Comparison of ENCODE assay signal across 8 mouse cellular contexts in the genomic region with DNA sequence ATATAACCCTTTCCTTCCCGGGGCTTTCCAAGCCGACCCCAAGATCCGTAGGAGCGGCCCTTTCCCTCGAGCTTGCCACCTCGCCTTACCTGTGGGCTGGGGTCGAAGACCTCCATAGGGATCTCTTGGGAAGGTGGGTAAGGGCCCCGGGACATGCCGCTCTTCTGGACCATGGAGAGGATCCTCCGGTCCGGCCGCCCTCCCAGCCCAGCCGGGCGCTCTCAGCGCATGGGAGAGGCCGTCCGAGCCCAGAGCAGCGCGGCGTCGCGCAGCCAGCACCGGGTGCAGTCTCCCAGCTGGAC. TPM values are rescaled to one million over a fixed set of nuclear protein-coding genes. Genes with fewer than 3 reads are reported as not detected.
DNase-seq lines count a peak whose midpoint lies in the region; ATAC-seq and TF ChIP-seq lines count a peak whose summit lies in the region.

No protein-coding gene starts in this region.

- no peak for DNase-seq in kidney, postnatal 25 days
- no peak for DNase-seq in midbrain, embryonic 11.5 days (ENCODE audit: low spot score, missing footprints)
- DNase-seq in layer of hippocampus, postnatal 25 days (ENCODE audit: extremely low spot score in 1 of 2, low spot score in 1 of 2) = no peak
- no peak for DNase-seq in layer of hippocampus, adult 18-20 months (ENCODE audit: low spot score in 2 of 2)
- no peak for DNase-seq in frontal cortex, adult 2 months (ENCODE audit: extremely low spot score in 1 of 2, low spot score in 1 of 2)

- H3K27ac ChIP-seq in kidney, embryonic 14.5 days (ENCODE audit: low read depth, low read length) = peak overlapping the region; percentile 95
- peak overlapping the region; percentile 51; the same call in 1 of the 2 replicates for H3K27ac ChIP-seq in bone marrow macrophage, adult 2 months (ENCODE audit: insufficient read depth, low read depth, low read length)
- peak overlapping the region; percentile 91 for H3K27ac ChIP-seq in hindbrain, embryonic 12.5 days
- peak overlapping the region; percentile 91 for H3K27ac ChIP-seq in midbrain, embryonic 11.5 days (ENCODE audit: low read depth, low read length)

- no peak for TF ChIP-seq CTCF in bone marrow macrophage, adult 2 months (IDR thresholded peaks at IDR 0.05; ENCODE audit: low read depth, low read length)

- no peak for TF ChIP-seq POLR2A in bone marrow macrophage, adult 2 months (IDR thresholded peaks at IDR 0.05; ENCODE audit: borderline replicate concordance, low read depth, low read length)

- peak; percentile 40; the same call in 1 of the 2 replicates for ATAC-seq in kidney, embryonic 14.5 days (ENCODE audit: low FRiP score, low TSS enrichment)
- ATAC-seq in hindbrain, embryonic 12.5 days (ENCODE audit: low FRiP score) = peak; percentile 46
- ATAC-seq in midbrain, embryonic 11.5 days (ENCODE audit: low FRiP score) = no peak

- H3K4me1 ChIP-seq in kidney, embryonic 14.5 days (ENCODE audit: control insufficient read depth, insufficient read depth, low read length) = peaks cover 41% of the 10 kb centered on the region
- peaks cover 34% of the 10 kb centered on the region for H3K4me1 ChIP-seq in bone marrow macrophage, adult 2 months (ENCODE audit: control insufficient read depth, insufficient read depth, low read length)
- peaks cover 53% of the 10 kb centered on the region for H3K4me1 ChIP-seq in hindbrain, embryonic 12.5 days
- H3K4me1 ChIP-seq in midbrain, embryonic 11.5 days (ENCODE audit: control insufficient read depth, insufficient read depth, low read length) = peaks cover 47% of the 10 kb centered on the region

- H3K9ac ChIP-seq in kidney, embryonic 14.5 days (ENCODE audit: low read depth, low read length) = peak overlapping the region; percentile 81
- peak overlapping the region; percentile 76 for H3K9ac ChIP-seq in hindbrain, embryonic 12.5 days
- peak overlapping the region; percentile 87 for H3K9ac ChIP-seq in midbrain, embryonic 11.5 days (ENCODE audit: low read length)

- no peaks in the 10 kb centered on the region for H3K9me3 ChIP-seq in kidney, embryonic 14.5 days (ENCODE audit: control insufficient read depth, low read length)
- no peaks in the 10 kb centered on the region for H3K9me3 ChIP-seq in hindbrain, embryonic 12.5 days (replicated peaks)
- no peaks in the 10 kb centered on the region for H3K9me3 ChIP-seq in midbrain, embryonic 11.5 days (ENCODE audit: control insufficient read depth, low read length)

- peak overlapping the region; percentile 71 for H3K4me2 ChIP-seq in kidney, embryonic 14.5 days (replicated peaks; ENCODE audit: low read depth, low read length)
- peak overlapping the region; percentile 78 for H3K4me2 ChIP-seq in hindbrain, embryonic 12.5 days (replicated peaks)
- peak overlapping the region; percentile 92 for H3K4me2 ChIP-seq in midbrain, embryonic 11.5 days

- WGBS in kidney, embryonic 14.5 days = under 1% methylated on average over 22 of the region's 23 CpGs
- under 1% methylated on average over 20 of the region's 23 CpGs for WGBS in hindbrain, embryonic 12.5 days
- under 1% methylated on average over 23 of the region's 23 CpGs for WGBS in midbrain, embryonic 11.5 days

- peaks cover 5% of the 10 kb centered on the region for H3K36me3 ChIP-seq in kidney, embryonic 14.5 days (ENCODE audit: control insufficient read depth, insufficient read depth, low read length)
- H3K36me3 ChIP-seq in hindbrain, embryonic 12.5 days = peaks cover 11% of the 10 kb centered on the region
- no peaks in the 10 kb centered on the region for H3K36me3 ChIP-seq in midbrain, embryonic 11.5 days (ENCODE audit: control insufficient read depth, insufficient read depth, low read length)

- H3K27me3 ChIP-seq in kidney, embryonic 14.5 days (ENCODE audit: control insufficient read depth, insufficient read depth, low read length) = no peaks in the 10 kb centered on the region
- H3K27me3 ChIP-seq in hindbrain, embryonic 12.5 days = no peaks in the 10 kb centered on the region
- no peaks in the 10 kb centered on the region for H3K27me3 ChIP-seq in midbrain, embryonic 11.5 days (ENCODE audit: control insufficient read depth, insufficient read depth, low read length)

- peak overlapping the region; percentile 69 for H3K4me3 ChIP-seq in kidney, embryonic 14.5 days (ENCODE audit: low read length)
- H3K4me3 ChIP-seq in bone marrow macrophage, adult 2 months (ENCODE audit: insufficient read depth, low read length) = peak overlapping the region; percentile 84
- H3K4me3 ChIP-seq in hindbrain, embryonic 12.5 days = peak overlapping the region; percentile 56
- H3K4me3 ChIP-seq in midbrain, embryonic 11.5 days (ENCODE audit: low read depth, low read length) = peak overlapping the region; percentile 77

RNA-seq across cellular contexts. Expression of gene Cacnb1, which starts 0.6 kb away (rescaled TPM):
- 11.7 and 12.3 TPM in 2 replicates for polyA plus RNA-seq in kidney, embryonic 14.5 days (2014; fragmentation: Nextera tagmentation; extraction: Ambion mirVana)
- polyA plus RNA-seq in bone marrow macrophage, adult 2 months (2012; ENCODE audit: insufficient read depth, insufficient read length, missing spikeins) = 9.6 and 9.7 TPM in 2 replicates
- polyA plus RNA-seq in hindbrain, embryonic 12.5 days (2016; fragmentation: Nextera tagmentation; extraction: Ambion mirVana) = 39.6 and 43.5 TPM in 2 replicates
- polyA plus RNA-seq in midbrain, embryonic 11.5 days (2014; fragmentation: Nextera tagmentation; extraction: Ambion mirVana) = 9.7 and 10.3 TPM in 2 replicates
- 100 to 1,000 TPM; 138 to 144 TPM for total RNA-seq in layer of hippocampus, postnatal 25 days (2021)
- total RNA-seq in layer of hippocampus, adult 18-20 months (2021) = 100 to 1,000 TPM; 148 to 155 TPM
- 99.8 and 103 TPM in 2 replicates for polyA plus RNA-seq in frontal cortex, adult 2 months (2012; rRNA removed)

RNA-seq across cellular contexts. Expression of gene Rpl19, which starts 4.3 kb away (rescaled TPM):
- polyA plus RNA-seq in kidney, embryonic 14.5 days (2014; fragmentation: Nextera tagmentation; extraction: Ambion mirVana) = 1,236 and 1,648 TPM in 2 replicates
- polyA plus RNA-seq in bone marrow macrophage, adult 2 months (2012; ENCODE audit: insufficient read depth, insufficient read length, missing spikeins) = 1,270 and 1,466 TPM in 2 replicates
- 675 and 726 TPM in 2 replicates for polyA plus RNA-seq in hindbrain, embryonic 12.5 days (2016; fragmentation: Nextera tagmentation; extraction: Ambion mirVana)
- 945 and 991 TPM in 2 replicates for polyA plus RNA-seq in midbrain, embryonic 11.5 days (2014; fragmentation: Nextera tagmentation; extraction: Ambion mirVana)
- 100 to 1,000 TPM; 567 to 626 TPM for total RNA-seq in layer of hippocampus, postnatal 25 days (2021)
- total RNA-seq in layer of hippocampus, adult 18-20 months (2021) = 100 to 1,000 TPM; 601 to 664 TPM
- 918 and 950 TPM in 2 replicates for polyA plus RNA-seq in frontal cortex, adult 2 months (2012; rRNA removed)

RNA-seq across cellular contexts. Expression of gene Arl5c, which starts 26.2 kb away (rescaled TPM):
- 9.3 and 16.2 TPM in 2 replicates for polyA plus RNA-seq in kidney, embryonic 14.5 days (2014; fragmentation: Nextera tagmentation; extraction: Ambion mirVana)
- 128 and 134 TPM in 2 replicates for polyA plus RNA-seq in bone marrow macrophage, adult 2 months (2012; ENCODE audit: insufficient read depth, insufficient read length, missing spikeins)
- polyA plus RNA-seq in hindbrain, embryonic 12.5 days (2016; fragmentation: Nextera tagmentation; extraction: Ambion mirVana) = 5.7 and 7.0 TPM in 2 replicates
- 6.7 and 8.9 TPM in 2 replicates for polyA plus RNA-seq in midbrain, embryonic 11.5 days (2014; fragmentation: Nextera tagmentation; extraction: Ambion mirVana)
- total RNA-seq in layer of hippocampus, postnatal 25 days (2021) = 1 to 10 TPM in 1 of 2 experiments, under 1 TPM in 1; 0.71 to 1.2 TPM
- under 1 TPM; 0.76 to 0.94 TPM for total RNA-seq in layer of hippocampus, adult 18-20 months (2021)
- polyA plus RNA-seq in frontal cortex, adult 2 months (2012; rRNA removed) = 3.2 and 3.4 TPM in 2 replicates

RNA-seq across cellular contexts. Expression of gene Stac2, which starts 31.1 kb away (rescaled TPM):
- 3.8 and 4.1 TPM in 2 replicates for polyA plus RNA-seq in kidney, embryonic 14.5 days (2014; fragmentation: Nextera tagmentation; extraction: Ambion mirVana)
- 4.1 and 4.3 TPM in 2 replicates for polyA plus RNA-seq in bone marrow macrophage, adult 2 months (2012; ENCODE audit: insufficient read depth, insufficient read length, missing spikeins)
- 2.1 and 2.2 TPM in 2 replicates for polyA plus RNA-seq in hindbrain, embryonic 12.5 days (2016; fragmentation: Nextera tagmentation; extraction: Ambion mirVana)
- polyA plus RNA-seq in midbrain, embryonic 11.5 days (2014; fragmentation: Nextera tagmentation; extraction: Ambion mirVana) = 0.37 and 0.47 TPM in 2 replicates
- 10 to 100 TPM; 42.4 to 46.9 TPM for total RNA-seq in layer of hippocampus, postnatal 25 days (2021)
- total RNA-seq in layer of hippocampus, adult 18-20 months (2021) = 10 to 100 TPM; 45.7 to 55.2 TPM
- polyA plus RNA-seq in frontal cortex, adult 2 months (2012; rRNA removed) = 47.8 and 64.4 TPM in 2 replicates

RNA-seq across cellular contexts. Expression of gene Plxdc1, which starts 36.0 kb away (rescaled TPM):
- 0.69 and 1.7 TPM in 2 replicates for polyA plus RNA-seq in kidney, embryonic 14.5 days (2014; fragmentation: Nextera tagmentation; extraction: Ambion mirVana)
- polyA plus RNA-seq in bone marrow macrophage, adult 2 months (2012; ENCODE audit: insufficient read depth, insufficient read length, missing spikeins) = 25.5 and 30.4 TPM in 2 replicates
- 0.13 and 0.26 TPM in 2 replicates for polyA plus RNA-seq in hindbrain, embryonic 12.5 days (2016; fragmentation: Nextera tagmentation; extraction: Ambion mirVana)
- 0.14 TPM in 1 of 2 replicates, not detected in the other for polyA plus RNA-seq in midbrain, embryonic 11.5 days (2014; fragmentation: Nextera tagmentation; extraction: Ambion mirVana)
- 1 to 10 TPM; 8.2 to 9.1 TPM for total RNA-seq in layer of hippocampus, postnatal 25 days (2021)
- 10 to 100 TPM; 10.3 to 14.4 TPM for total RNA-seq in layer of hippocampus, adult 18-20 months (2021)
- polyA plus RNA-seq in frontal cortex, adult 2 months (2012; rRNA removed) = 11.1 and 11.4 TPM in 2 replicates
